8 mouse cellular contexts compared by ENCODE assay signal in genomic region chr10:39458766-39459699, GRCm38 (mm10).
DNase-seq lines count a peak whose midpoint lies in the region; ATAC-seq and TF ChIP-seq lines count a peak whose summit lies in the region.

No protein-coding gene starts in this region.

- H3K27me3 ChIP-seq in lung, postnatal 0 days (replicated peaks; ENCODE audit: insufficient read depth, low read length) = no peaks in the 10 kb centered on the region
- H3K27me3 ChIP-seq in heart, embryonic 15.5 days = no peaks in the 10 kb centered on the region
- no peaks in the 10 kb centered on the region for H3K27me3 ChIP-seq in liver, postnatal 0 days (ENCODE audit: insufficient read depth, low read length)

- H3K36me3 ChIP-seq in lung, postnatal 0 days (ENCODE audit: insufficient read depth, low read length) = no peaks in the 10 kb centered on the region
- no peaks in the 10 kb centered on the region for H3K36me3 ChIP-seq in heart, embryonic 15.5 days
- no peaks in the 10 kb centered on the region for H3K36me3 ChIP-seq in liver, postnatal 0 days (replicated peaks; ENCODE audit: insufficient read depth, low read length)

- H3K4me2 ChIP-seq in lung, postnatal 0 days (replicated peaks; ENCODE audit: low read depth, low read length) = no peak overlapping the region
- H3K4me2 ChIP-seq in heart, embryonic 15.5 days = no peak overlapping the region; the same call in 1 of the 2 replicates
- H3K4me2 ChIP-seq in liver, postnatal 0 days (ENCODE audit: low read depth, low read length) = 0 out of 2 replicates have a peak overlapping the region, but pooled peaks have one; percentile 2

- no peaks in the 10 kb centered on the region for H3K4me1 ChIP-seq in lung, postnatal 0 days (ENCODE audit: insufficient read depth, low read depth, low read length)
- peaks cover 43% of the 10 kb centered on the region for H3K4me1 ChIP-seq in heart, embryonic 15.5 days (replicated peaks)
- H3K4me1 ChIP-seq in liver, postnatal 0 days (ENCODE audit: insufficient read depth) = peaks cover 9% of the 10 kb centered on the region; the same call in 1 of the 2 replicates

- TF ChIP-seq EP300 in lung, postnatal 0 days (IDR thresholded peaks at IDR 0.05) = no peak
- no peak for TF ChIP-seq EP300 in liver, postnatal 0 days (IDR thresholded peaks at IDR 0.05; ENCODE audit: low read depth)

- H3K4me3 ChIP-seq in lung, postnatal 0 days (ENCODE audit: low read depth, low read length) = no peak overlapping the region
- H3K4me3 ChIP-seq in heart, embryonic 15.5 days = no peak overlapping the region
- H3K4me3 ChIP-seq in liver, postnatal 0 days (ENCODE audit: low read depth, low read length) = no peak overlapping the region

- H3K27ac ChIP-seq in lung, postnatal 0 days (ENCODE audit: low read length) = no peak overlapping the region
- H3K27ac ChIP-seq in heart, embryonic 15.5 days = 0 out of 2 replicates have a peak overlapping the region, but pooled peaks have one; percentile 7
- H3K27ac ChIP-seq in liver, postnatal 0 days (ENCODE audit: low read depth) = no peak overlapping the region

- peak; percentile 60 for DNase-seq in lung, postnatal 0 days (ENCODE audit: low spot score)
- no peak for DNase-seq in lung, postnatal 25 days (ENCODE audit: low spot score)
- DNase-seq in cerebellum, adult 18-20 months = peak; percentile 63 to 72
- DNase-seq in liver, postnatal 0 days = no peak
- DNase-seq in testis, postnatal 10 days (ENCODE audit: low spot score) = peak; percentile 52
- no peak for DNase-seq in T-cell, adult 2 months (ENCODE audit: low spot score)
- no peak for DNase-seq in frontal cortex, postnatal 14 days (ENCODE audit: low spot score in 2 of 2)

- WGBS in lung, postnatal 0 days = 58% methylated on average over 13 of the region's 13 CpGs
- 38% methylated on average over 13 of the region's 13 CpGs for WGBS in heart, embryonic 15.5 days
- 48% methylated on average over 13 of the region's 13 CpGs for WGBS in liver, postnatal 0 days (ENCODE audit: insufficient replicate concordance)

- ATAC-seq in lung, postnatal 0 days = peak; percentile 71
- ATAC-seq in heart, embryonic 15.5 days (replicated peaks; ENCODE audit: insufficient number of reproducible peaks, insufficient read depth, low FRiP score, low read depth) = peak; percentile 64
- ATAC-seq in liver, postnatal 0 days = peak; percentile 63

- no peak overlapping the region for H3K9ac ChIP-seq in lung, postnatal 0 days (replicated peaks; ENCODE audit: low read depth)
- H3K9ac ChIP-seq in heart, embryonic 15.5 days = no peak overlapping the region
- no peak overlapping the region for H3K9ac ChIP-seq in liver, postnatal 0 days (replicated peaks)

- no peaks in the 10 kb centered on the region for H3K9me3 ChIP-seq in lung, postnatal 0 days (ENCODE audit: low read length)
- H3K9me3 ChIP-seq in heart, embryonic 15.5 days (replicated peaks) = no peaks in the 10 kb centered on the region
- H3K9me3 ChIP-seq in liver, postnatal 0 days (ENCODE audit: low read length) = no peaks in the 10 kb centered on the region

- no peak for TF ChIP-seq CTCF in lung, postnatal 0 days (IDR thresholded peaks at IDR 0.05)
- TF ChIP-seq CTCF in liver, postnatal 0 days (IDR thresholded peaks at IDR 0.05; ENCODE audit: low read depth) = no peak

Comparison
In these comparisons a context has a peak if more than half of its experiments do, and no peak if none do; other contexts are left out.
1. DNase-seq: peak in lung, postnatal 0 days (single experiment), cerebellum, adult 18-20 months (2 of 2) and testis, postnatal 10 days (single experiment); none in lung, postnatal 25 days (single experiment), liver, postnatal 0 days (single experiment), T-cell, adult 2 months (single experiment) and frontal cortex, postnatal 14 days (0 of 2).
2. Peak in every context shown above with its lines, with median percentiles within 50 percentile points of each other: ATAC-seq.